Comparison of ENCODE assay signal across 16 mouse cellular contexts in the genomic region with DNA sequence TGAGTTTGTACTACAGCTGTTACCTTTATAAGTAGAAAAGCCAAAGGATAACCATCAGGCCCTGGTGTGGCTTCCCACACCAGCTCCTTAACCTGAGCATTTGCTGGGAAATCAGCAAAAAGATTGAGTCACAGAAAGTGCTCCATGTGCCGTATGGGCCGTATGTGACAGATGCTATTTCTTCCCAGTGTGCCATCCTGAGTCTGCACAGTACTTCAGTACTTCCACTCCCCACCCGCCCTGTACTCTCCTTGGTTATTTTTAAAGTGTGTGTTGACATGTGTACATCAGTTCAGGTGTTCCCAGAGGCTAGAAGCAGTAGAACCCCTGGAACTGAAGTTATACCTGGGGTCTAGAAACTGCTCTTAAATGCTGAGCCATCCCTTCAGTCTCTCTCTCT. TPM values are rescaled to one million over a fixed set of nuclear protein-coding genes. Genes with fewer than 3 reads are reported as not detected.
DNase-seq lines count a peak whose midpoint lies in the region; ATAC-seq lines count a peak whose summit lies in the region.
"Had no signal": no experiment of that assay in that cellular context is flagged by ENCODE, and none has a peak within 500 bp of the region (broad histone marks: within the 10 kb centered on the region; RNA-seq: fewer than 3 reads in every experiment).

No protein-coding gene starts in this region.

- 90% methylated on average over 3 of the region's 3 CpGs for WGBS in intestine, embryonic 16.5 days
- 86% methylated on average over 3 of the region's 3 CpGs for WGBS in intestine, embryonic 15.5 days

- peaks cover 91% of the 10 kb centered on the region for H3K36me3 ChIP-seq in erythroblast, embryonic 14.5 days (ENCODE audit: control insufficient read depth)
- no peaks in the 10 kb centered on the region for H3K36me3 ChIP-seq in intestine, embryonic 16.5 days (ENCODE audit: control insufficient read depth, insufficient read depth, low read length)
- no peaks in the 10 kb centered on the region for H3K36me3 ChIP-seq in intestine, embryonic 15.5 days
- H3K36me3 ChIP-seq in megakaryocyte, embryonic 14.5 days (replicated peaks; ENCODE audit: low read length): peaks cover 70% of the 10 kb centered on the region
- H3K36me3 ChIP-seq: midbrain, embryonic 15.5 days; stomach, embryonic 15.5 days had no signal

- ATAC-seq in erythroblast, adult 5-6 weeks (replicated peaks; ENCODE audit: low FRiP score, poor library complexity, severe bottlenecking): no peak
- ATAC-seq in intestine, embryonic 16.5 days: no peak
- no peak for ATAC-seq in intestine, embryonic 15.5 days
- no peak for ATAC-seq in megakaryocyte, adult 5-6 weeks (ENCODE audit: poor library complexity, severe bottlenecking)
- ATAC-seq: midbrain, embryonic 15.5 days had no signal

- peaks cover 82% of the 10 kb centered on the region for H3K4me1 ChIP-seq in erythroblast, embryonic 14.5 days (ENCODE audit: control insufficient read depth)
- H3K4me1 ChIP-seq in intestine, embryonic 16.5 days (ENCODE audit: control insufficient read depth, insufficient read depth, low read length): peaks cover 31% of the 10 kb centered on the region
- H3K4me1 ChIP-seq in intestine, embryonic 15.5 days (replicated peaks): peaks cover 24% of the 10 kb centered on the region
- peaks cover 89% of the 10 kb centered on the region for H3K4me1 ChIP-seq in megakaryocyte, embryonic 14.5 days

- peak overlapping the region; percentile 27; the same call in 1 of the 2 replicates for H3K27ac ChIP-seq in intestine, embryonic 16.5 days (ENCODE audit: low read length)
- no peak overlapping the region for H3K27ac ChIP-seq in intestine, embryonic 15.5 days
- H3K27ac ChIP-seq: hindbrain, embryonic 14.5 days had no signal

- DNase-seq in thymus, postnatal 25 days: no peak
- no peak for DNase-seq in left cerebral cortex, adult 9 months (ENCODE audit: low spot score in 2 of 2)
- DNase-seq: cerebellum, postnatal 10 days; kidney, adult 2 months; kidney, postnatal 36 days; spleen, adult 18-20 months had no signal

- H3K4me3 ChIP-seq in erythroblast, embryonic 14.5 days (replicated peaks): peak overlapping the region; percentile 37
- H3K4me3 ChIP-seq in intestine, embryonic 16.5 days (ENCODE audit: low read length): no peak overlapping the region
- H3K4me3 ChIP-seq in intestine, embryonic 15.5 days (replicated peaks): no peak overlapping the region
- peak overlapping the region; percentile 76 for H3K4me3 ChIP-seq in megakaryocyte, embryonic 14.5 days (replicated peaks)
- H3K4me3 ChIP-seq: forebrain, embryonic 12.5 days; midbrain, embryonic 15.5 days; stomach, embryonic 15.5 days had no signal

- H3K4me2 ChIP-seq in intestine, embryonic 16.5 days (ENCODE audit: low read depth, low read length): no peak overlapping the region
- H3K4me2 ChIP-seq in intestine, embryonic 15.5 days (replicated peaks): no peak overlapping the region
- H3K4me2 ChIP-seq: forebrain, embryonic 12.5 days; midbrain, embryonic 15.5 days had no signal

- no peaks in the 10 kb centered on the region for H3K9me3 ChIP-seq in erythroblast, embryonic 14.5 days (ENCODE audit: control insufficient read depth, low read length)
- H3K9me3 ChIP-seq in intestine, embryonic 16.5 days (ENCODE audit: control insufficient read depth, low read length): no peaks in the 10 kb centered on the region
- no peaks in the 10 kb centered on the region for H3K9me3 ChIP-seq in intestine, embryonic 15.5 days
- H3K9me3 ChIP-seq in megakaryocyte, embryonic 14.5 days: no peaks in the 10 kb centered on the region
- H3K9me3 ChIP-seq: forebrain, embryonic 12.5 days; midbrain, embryonic 15.5 days; stomach, embryonic 15.5 days had no signal

- no peak overlapping the region for H3K9ac ChIP-seq in intestine, embryonic 16.5 days (ENCODE audit: low read depth, low read length)
- no peak overlapping the region for H3K9ac ChIP-seq in intestine, embryonic 15.5 days
- H3K9ac ChIP-seq: forebrain, embryonic 12.5 days; hindbrain, embryonic 14.5 days; midbrain, embryonic 15.5 days; stomach, embryonic 15.5 days had no signal

- H3K27me3 ChIP-seq in erythroblast, embryonic 14.5 days (ENCODE audit: control insufficient read depth): no peaks in the 10 kb centered on the region
- no peaks in the 10 kb centered on the region for H3K27me3 ChIP-seq in intestine, embryonic 16.5 days (replicated peaks; ENCODE audit: control insufficient read depth, insufficient read depth, low read length)
- no peaks in the 10 kb centered on the region for H3K27me3 ChIP-seq in intestine, embryonic 15.5 days (replicated peaks)
- H3K27me3 ChIP-seq in megakaryocyte, embryonic 14.5 days (replicated peaks): no peaks in the 10 kb centered on the region
- H3K27me3 ChIP-seq: forebrain, embryonic 12.5 days; midbrain, embryonic 15.5 days; stomach, embryonic 15.5 days had no signal

RNA-seq across cellular contexts. Expression of a gene that starts 6.3 kb away (rescaled TPM):
- 12.0 and 13.6 TPM in 2 replicates for polyA plus RNA-seq in erythroblast, embryonic 14.5 days (2012)
- total RNA-seq in erythroblast, adult 5-6 weeks (2015; ENCODE audit: low replicate concordance): 37.4 and 37.7 TPM in 2 replicates
- total RNA-seq in erythroblast, adult 5-6 weeks (2017; ENCODE audit: low replicate concordance): 82.9 and 103 TPM in 2 replicates
- polyA plus RNA-seq in intestine, embryonic 16.5 days (2015; fragmentation: Nextera tagmentation; extraction: Ambion mirVana): 9.6 and 11.1 TPM in 2 replicates
- 13.8 and 14.4 TPM in 2 replicates for polyA plus RNA-seq in intestine, embryonic 15.5 days (2015; fragmentation: Nextera tagmentation; extraction: Ambion mirVana)
- 59.1 and 96.9 TPM in 2 replicates for polyA plus RNA-seq in megakaryocyte, embryonic 14.5 days (2012; ENCODE audit: insufficient read depth, low replicate concordance)
- total RNA-seq in megakaryocyte, adult 5-6 weeks (2015): 25.3 and 28.0 TPM in 2 replicates
- total RNA-seq in megakaryocyte, adult 5-6 weeks (2017): 20.6 and 34.0 TPM in 2 replicates

RNA-seq across cellular contexts. Expression of a gene that starts 19.4 kb away (rescaled TPM):
- 1.8 and 2.0 TPM in 2 replicates for polyA plus RNA-seq in erythroblast, embryonic 14.5 days (2012)
- 19.4 and 29.5 TPM in 2 replicates for total RNA-seq in erythroblast, adult 5-6 weeks (2015; ENCODE audit: low replicate concordance)
- 61.9 and 62.0 TPM in 2 replicates for total RNA-seq in erythroblast, adult 5-6 weeks (2017; ENCODE audit: low replicate concordance)
- 238 and 263 TPM in 2 replicates for polyA plus RNA-seq in intestine, embryonic 16.5 days (2015; fragmentation: Nextera tagmentation; extraction: Ambion mirVana)
- polyA plus RNA-seq in intestine, embryonic 15.5 days (2015; fragmentation: Nextera tagmentation; extraction: Ambion mirVana): 270 and 284 TPM in 2 replicates
- 4.3 and 20.1 TPM in 2 replicates for polyA plus RNA-seq in megakaryocyte, embryonic 14.5 days (2012; ENCODE audit: insufficient read depth, low replicate concordance)
- 49.1 and 55.1 TPM in 2 replicates for total RNA-seq in megakaryocyte, adult 5-6 weeks (2015)
- total RNA-seq in megakaryocyte, adult 5-6 weeks (2017): 267 and 278 TPM in 2 replicates

RNA-seq across cellular contexts. Expression of a gene that starts 45.6 kb away (rescaled TPM):
- polyA plus RNA-seq in erythroblast, embryonic 14.5 days (2012): 11.3 and 15.4 TPM in 2 replicates
- total RNA-seq in erythroblast, adult 5-6 weeks (2015; ENCODE audit: low replicate concordance): 8.2 TPM in 1 of 2 replicates, not detected in the other
- 4.6 and 6.1 TPM in 2 replicates for total RNA-seq in erythroblast, adult 5-6 weeks (2017; ENCODE audit: low replicate concordance)
- polyA plus RNA-seq in intestine, embryonic 16.5 days (2015; fragmentation: Nextera tagmentation; extraction: Ambion mirVana): 52.4 and 62.8 TPM in 2 replicates
- polyA plus RNA-seq in intestine, embryonic 15.5 days (2015; fragmentation: Nextera tagmentation; extraction: Ambion mirVana): 48.9 and 54.8 TPM in 2 replicates
- polyA plus RNA-seq in megakaryocyte, embryonic 14.5 days (2012; ENCODE audit: insufficient read depth, low replicate concordance): 185 and 233 TPM in 2 replicates
- total RNA-seq in megakaryocyte, adult 5-6 weeks (2015): 24.2 and 33.1 TPM in 2 replicates
- total RNA-seq in megakaryocyte, adult 5-6 weeks (2017): 10.7 and 12.8 TPM in 2 replicates

Comparison
In these comparisons a context has a peak if more than half of its experiments do, and no peak if none do; other contexts are left out.
1. H3K4me3 ChIP-seq: peak in erythroblast, embryonic 14.5 days (single experiment) and megakaryocyte, embryonic 14.5 days (single experiment); none in intestine, embryonic 16.5 days (single experiment) and intestine, embryonic 15.5 days (single experiment).
2. RNA of a gene that starts 19.4 kb away (polyA plus RNA-seq): 270 to 284 TPM in intestine, embryonic 15.5 days and 238 to 263 TPM in intestine, embryonic 16.5 days; 4.3 to 20.1 TPM in megakaryocyte, embryonic 14.5 days and 1.8 to 2.0 TPM in erythroblast, embryonic 14.5 days; every median in the first group is over 10 times any median in the second.